Mouse (Mus musculus) hindbrain, embryonic 10.5 days (tissue): ENCODE results near the gene P2ry13. TPM values are rescaled to one million over a fixed set of nuclear protein-coding genes. Genes with fewer than 3 reads are reported as not detected.

Source experiments
- DNase-seq: peaks from one replicate; pipeline ENCODE4 v3.0.0-alpha.2; 2017; ENCODE audit warnings: low spot score
- H3K27ac ChIP-seq: fragments of 300-500 bp; sonication (generic); 2 replicates; pipeline ENCODE4 v1.5.1; 2016; ENCODE audit warnings: mild to moderate bottlenecking, moderate library complexity
- H3K27me3 ChIP-seq: fragments of 300-500 bp; sonication (generic); 2 replicates; pipeline ENCODE4 v1.6.1; 2016; ENCODE audit warnings: mild to moderate bottlenecking; ENCODE audit not compliant: poor library complexity, insufficient read depth, severe bottlenecking
- H3K36me3 ChIP-seq: fragments of 300-500 bp; sonication (generic); 2 replicates; pipeline ENCODE4 v1.6.1; 2016; ENCODE audit warnings: mild to moderate bottlenecking, moderate library complexity
- H3K4me1 ChIP-seq: fragments of 300-500 bp; sonication (generic); replicated peaks from 2 replicates; pipeline ENCODE4 v1.6.1; 2016; ENCODE audit warnings: mild to moderate bottlenecking
- H3K4me3 ChIP-seq: fragments of 300-500 bp; sonication (generic); 2 replicates; pipeline ENCODE4 v1.5.1; 2016; ENCODE audit warnings: mild to moderate bottlenecking, moderate library complexity
- H3K9me3 ChIP-seq: fragments of 300-500 bp; sonication (generic); 2 replicates; pipeline ENCODE4 v1.6.1; 2016; ENCODE audit warnings: mild to moderate bottlenecking, moderate library complexity
- WGBS: fragments of 180-500 bp; shearing (Covaris S2); methylation state at CpG from one replicate; pipeline ENCODE4 v1.1.7; 2016; 5-methylcytosine and 5-hydroxymethylcytosine counted together
- polyA plus RNA-seq: library from polyadenylated mRNA; unstranded; fragments of >200 nt; fragmentation: Nextera tagmentation; extraction: Ambion mirVana; gene quantifications from 2 replicates; pipeline ENCODE4 v1.2.1, GENCODE M21; 2016

P2ry13 gene
- polyA plus RNA-seq, 1 experiment from 2014 or later: 0.75 TPM

DNA sequence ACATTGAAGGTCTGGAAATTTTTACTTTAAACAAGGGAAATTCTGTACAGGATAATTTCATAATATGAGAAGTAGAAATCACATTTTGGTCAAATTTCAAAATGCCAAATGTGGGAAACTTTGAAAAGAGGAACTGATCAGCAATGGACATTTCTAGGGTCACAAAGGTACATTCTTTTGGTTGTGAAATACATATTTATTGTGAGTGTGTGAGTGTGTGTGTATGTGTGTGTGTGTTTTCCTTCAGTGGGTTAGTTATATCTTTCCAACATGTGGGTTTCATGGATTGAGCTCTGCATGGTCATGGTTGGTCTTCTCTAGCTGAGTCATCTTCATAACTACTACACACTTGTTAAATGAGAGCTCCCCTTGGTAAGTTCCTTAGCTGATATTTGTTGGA, 1.7 kb upstream of the P2ry13 start:
- H3K36me3 ChIP-seq: no peaks in the 10 kb centered on the region
- no peak overlapping the region for H3K27ac ChIP-seq
- no peaks in the 10 kb centered on the region for H3K4me1 ChIP-seq
- no peaks in the 10 kb centered on the region for H3K27me3 ChIP-seq
- H3K4me3 ChIP-seq: no peak overlapping the region
- DNase-seq: no peak
- no peaks in the 10 kb centered on the region for H3K9me3 ChIP-seq

DNA sequence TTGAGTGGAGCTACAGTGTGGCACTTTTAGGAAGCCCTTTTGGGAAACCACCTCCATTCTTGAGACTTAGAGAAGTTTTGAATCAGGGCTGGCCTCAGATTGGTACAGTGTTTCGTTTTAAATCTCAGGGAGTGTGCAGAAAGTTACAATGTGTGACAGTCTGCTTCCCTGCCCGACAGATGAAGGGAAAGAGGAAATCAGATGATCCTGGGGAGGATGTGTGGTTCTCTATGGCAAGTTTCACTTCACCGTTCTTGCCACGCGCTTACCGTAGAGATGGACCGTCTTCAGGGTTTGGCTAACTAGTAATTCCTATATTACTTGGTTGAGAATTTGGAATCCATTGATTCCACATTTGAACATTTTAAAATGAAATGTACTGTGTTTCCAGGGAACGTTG, 1.1 kb upstream of the P2ry13 start:
- DNase-seq: no peak
- H3K27me3 ChIP-seq: no peaks in the 10 kb centered on the region
- H3K27ac ChIP-seq: no peak overlapping the region
- WGBS: 92% methylated on average over 8 of the region's 8 CpGs
- H3K36me3 ChIP-seq: no peaks in the 10 kb centered on the region
- H3K4me1 ChIP-seq: no peaks in the 10 kb centered on the region
- no peak overlapping the region for H3K4me3 ChIP-seq
- no peaks in the 10 kb centered on the region for H3K9me3 ChIP-seq

DNA sequence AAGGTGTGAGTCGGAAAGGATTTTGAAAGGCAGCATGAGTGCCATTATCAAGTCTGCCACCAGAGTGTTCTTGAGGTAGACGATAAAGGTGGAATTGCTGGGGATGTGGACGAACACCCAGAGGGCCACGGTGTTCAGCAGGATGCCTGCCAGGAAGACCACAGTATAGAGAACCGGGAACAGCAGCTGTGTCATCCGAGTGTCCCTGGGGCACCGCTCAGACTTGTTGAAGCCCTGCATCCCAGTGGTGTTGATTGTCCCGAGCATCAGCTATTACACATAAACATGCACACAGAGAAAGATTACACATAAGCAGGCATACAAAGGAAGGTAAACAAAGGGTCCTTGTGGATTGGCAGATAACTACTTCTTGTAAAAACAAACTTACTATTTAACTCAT, 593 bp downstream of the P2ry13 start:
- H3K4me1 ChIP-seq: no peaks in the 10 kb centered on the region
- no peak overlapping the region for H3K4me3 ChIP-seq
- no peaks in the 10 kb centered on the region for H3K9me3 ChIP-seq
- H3K27me3 ChIP-seq: no peaks in the 10 kb centered on the region
- no peak overlapping the region for H3K27ac ChIP-seq
- WGBS: 75% methylated on average over 8 of the region's 8 CpGs
- H3K36me3 ChIP-seq: no peaks in the 10 kb centered on the region
- DNase-seq: no peak

DNA sequence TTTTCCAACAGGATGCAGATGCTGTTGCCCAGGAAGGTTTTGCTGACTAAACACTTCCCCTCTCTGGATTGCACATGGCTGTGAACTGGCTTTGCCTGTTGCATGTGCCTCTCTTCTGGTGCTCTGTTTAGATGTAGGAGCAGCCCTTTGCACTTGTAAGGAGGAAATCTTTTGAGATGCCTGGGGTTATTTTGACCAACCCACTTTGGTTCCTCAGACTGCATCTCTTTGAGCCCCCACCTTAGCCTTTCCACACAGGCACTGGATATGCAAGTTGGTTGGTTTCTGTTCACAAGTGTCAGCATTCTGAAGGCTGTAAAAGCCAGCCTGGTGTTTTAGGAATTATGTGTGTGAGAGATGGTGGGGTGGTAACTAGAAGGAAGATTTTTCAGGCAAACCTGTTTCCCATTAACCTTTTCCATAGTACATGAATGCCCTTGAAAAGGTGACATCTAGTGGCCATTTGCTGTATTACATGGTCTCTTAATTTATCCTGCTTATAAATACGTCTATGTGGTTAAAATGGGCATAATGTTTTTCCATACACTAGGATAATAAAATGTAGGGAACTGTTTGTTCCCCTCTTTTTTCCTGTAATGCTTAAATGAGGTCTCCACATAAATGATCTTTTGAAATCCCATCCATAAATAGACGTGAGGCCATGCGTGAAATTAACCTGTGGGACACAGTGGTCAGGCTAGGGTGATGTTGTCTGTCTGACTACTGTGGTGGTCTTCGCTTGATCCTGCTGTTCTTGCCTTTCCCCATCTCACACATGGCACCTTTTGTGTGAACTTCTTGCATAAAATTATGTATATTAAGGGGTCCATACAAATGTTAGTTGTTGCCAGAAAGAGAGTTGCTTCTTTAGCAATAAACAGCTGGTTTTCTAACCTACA, 1.8 kb downstream of the P2ry13 start:
- DNase-seq: peak; percentile 6
- WGBS: 67% methylated on average over 4 of the region's 4 CpGs

DNA sequence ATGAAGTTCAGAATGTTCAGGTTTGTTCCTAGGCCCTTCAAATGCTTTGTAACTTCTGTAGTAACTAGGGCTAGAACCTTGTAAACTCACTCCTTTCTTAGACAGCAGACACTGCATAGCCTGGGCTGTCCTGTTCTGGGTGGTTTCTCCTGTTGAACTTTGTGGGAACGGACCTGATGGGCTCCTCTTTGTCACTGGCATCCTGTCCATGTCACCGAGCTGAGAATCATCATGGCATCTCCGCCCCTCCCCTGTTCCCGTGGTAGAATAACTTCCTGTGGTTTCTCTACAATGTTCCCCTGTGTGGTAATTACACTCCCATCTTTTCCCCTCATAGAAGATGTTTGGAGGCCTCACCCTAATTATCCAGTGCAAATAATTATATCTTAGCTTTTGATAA, 4.7 kb downstream of the P2ry13 start:
- no peak overlapping the region for H3K27ac ChIP-seq
- H3K9me3 ChIP-seq: no peaks in the 10 kb centered on the region
- H3K4me1 ChIP-seq: no peaks in the 10 kb centered on the region
- no peak overlapping the region for H3K4me3 ChIP-seq
- no peaks in the 10 kb centered on the region for H3K27me3 ChIP-seq
- H3K36me3 ChIP-seq: no peaks in the 10 kb centered on the region
- no peak for DNase-seq
- WGBS: 83% methylated on average over 4 of the region's 4 CpGs

More for the DNA sequence above, 1.8 kb downstream of the P2ry13 start:
- H3K9me3 ChIP-seq: no peaks in the 10 kb centered on the region
- no peaks in the 10 kb centered on the region for H3K4me1 ChIP-seq
- no peak overlapping the region for H3K4me3 ChIP-seq
- H3K27ac ChIP-seq: no peak overlapping the region
- H3K27me3 ChIP-seq: no peaks in the 10 kb centered on the region
- H3K36me3 ChIP-seq: no peaks in the 10 kb centered on the region

DNA sequence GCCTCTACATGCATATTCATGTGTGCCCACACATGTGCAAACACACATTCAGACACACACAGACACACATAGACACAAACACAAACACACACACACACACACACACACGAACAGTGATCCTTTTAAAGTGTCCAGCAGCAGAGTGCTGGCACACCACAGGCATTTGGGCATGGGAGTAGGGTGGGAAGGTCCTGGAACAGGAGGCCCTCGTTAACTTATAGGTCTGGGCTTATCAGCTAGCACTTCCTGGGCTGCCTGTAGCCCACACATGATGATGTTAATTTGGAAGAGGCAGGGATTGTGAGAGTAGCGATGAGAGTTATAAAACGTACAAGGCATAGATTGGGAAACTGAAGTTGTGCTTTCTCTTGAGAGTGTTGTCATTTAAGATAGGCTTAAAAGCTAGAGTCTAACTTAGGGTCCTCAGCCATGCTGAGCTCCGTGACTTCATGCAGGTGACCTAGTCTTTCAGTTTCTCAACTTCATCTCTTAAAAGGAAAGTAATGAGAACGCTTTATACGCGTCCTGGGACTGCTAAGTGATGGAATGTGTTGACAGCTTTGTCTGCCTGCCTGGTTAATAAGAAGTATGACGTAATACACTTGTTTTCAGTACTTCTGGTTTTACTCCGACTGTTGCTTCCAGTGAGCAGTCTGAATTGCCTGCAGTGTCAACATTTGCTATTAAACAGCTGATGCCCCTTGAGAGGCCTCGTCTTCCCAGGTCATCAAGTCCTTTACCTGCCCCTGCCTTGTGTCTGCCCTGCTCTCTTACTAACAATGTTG, 5.8 kb downstream of the P2ry13 start:
- DNase-seq: no peak
- Histone ChIP-seq H3K9me3 (no peaks in the 10 kb centered on the region), H3K27me3 (no peaks in the 10 kb centered on the region), H3K4me3 (no peak overlapping the region), H3K27ac (no peak overlapping the region), H3K36me3 (no peaks in the 10 kb centered on the region), H3K4me1 (no peaks in the 10 kb centered on the region)
- 89% methylated on average over 11 of the region's 11 CpGs for WGBS

DNA sequence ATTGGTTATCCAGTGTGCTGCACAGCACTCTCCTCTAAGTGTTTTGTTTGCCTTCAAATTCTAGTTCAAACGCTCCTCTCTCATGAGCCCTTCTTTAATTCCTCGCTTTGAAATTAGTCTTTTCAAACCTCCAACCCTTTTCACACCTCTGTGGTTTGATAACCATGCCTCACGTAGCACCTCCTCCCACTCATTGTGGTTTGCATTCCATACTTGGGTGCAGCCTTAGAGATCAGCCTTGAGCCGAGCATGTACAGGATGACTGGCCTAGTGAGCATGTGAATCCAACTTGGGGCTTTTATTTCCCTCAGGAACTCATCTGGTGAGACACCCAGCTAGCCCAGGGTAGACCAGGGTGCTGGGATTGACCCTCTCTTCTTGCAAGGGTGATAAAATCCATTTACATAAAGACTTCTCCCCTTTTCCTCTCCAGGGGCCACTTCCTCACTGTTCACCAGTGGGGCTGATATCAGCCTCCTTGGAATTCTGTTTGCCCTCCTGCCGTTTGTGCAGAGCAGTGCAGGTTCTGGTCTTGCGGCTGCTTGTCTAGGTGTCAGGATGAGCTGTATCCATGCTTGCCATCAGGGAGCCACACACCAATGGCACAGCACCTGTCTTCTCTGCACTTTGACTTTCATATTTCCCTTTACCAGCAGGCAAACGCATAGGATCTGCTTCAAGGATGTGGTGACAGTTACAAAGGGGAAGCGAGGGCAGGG, 6.7 kb downstream of the P2ry13 start:
- no peaks in the 10 kb centered on the region for H3K27me3 ChIP-seq
- no peak for DNase-seq
- H3K36me3 ChIP-seq: no peaks in the 10 kb centered on the region
- no peaks in the 10 kb centered on the region for H3K9me3 ChIP-seq
- no peaks in the 10 kb centered on the region for H3K4me1 ChIP-seq
- no peak overlapping the region for H3K27ac ChIP-seq
- no peak overlapping the region for H3K4me3 ChIP-seq
- 82% methylated on average over 8 of the region's 8 CpGs for WGBS

DNA sequence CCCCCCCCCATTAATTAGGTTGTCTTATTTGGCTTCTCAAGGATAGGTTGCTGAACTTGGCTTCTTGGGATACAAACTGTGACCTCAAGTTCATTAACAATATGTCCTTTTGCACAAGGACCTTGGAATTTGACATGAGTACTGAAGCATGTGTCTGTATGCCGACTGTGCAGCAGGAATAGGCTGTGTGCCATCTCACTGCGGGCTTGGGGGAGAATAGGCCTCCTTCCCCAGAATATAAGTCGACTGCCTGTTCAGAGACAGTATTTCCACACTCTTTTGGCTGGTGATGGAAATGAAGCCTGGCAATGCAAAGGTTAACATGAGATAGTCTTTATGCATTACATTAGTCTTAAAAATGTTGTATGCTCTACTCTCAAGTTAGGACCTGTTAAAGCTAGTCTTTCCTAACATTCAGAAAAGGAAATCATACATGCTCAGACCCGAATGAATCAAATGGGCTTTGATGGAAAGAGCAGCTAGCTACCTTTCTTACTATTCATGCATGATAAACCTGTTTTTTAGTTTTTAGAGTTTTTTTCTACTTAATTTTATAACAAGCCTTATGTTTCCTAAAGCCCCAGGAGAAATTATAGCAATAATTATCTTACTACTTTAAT, 13.2 kb downstream of the P2ry13 start:
- Histone ChIP-seq H3K4me1 (no peaks in the 10 kb centered on the region), H3K36me3 (no peaks in the 10 kb centered on the region), H3K27ac (no peak overlapping the region), H3K9me3 (no peaks in the 10 kb centered on the region), H3K4me3 (no peak overlapping the region), H3K27me3 (no peaks in the 10 kb centered on the region)
- 90% methylated on average over 4 of the region's 4 CpGs for WGBS
- DNase-seq: no peak

DNA sequence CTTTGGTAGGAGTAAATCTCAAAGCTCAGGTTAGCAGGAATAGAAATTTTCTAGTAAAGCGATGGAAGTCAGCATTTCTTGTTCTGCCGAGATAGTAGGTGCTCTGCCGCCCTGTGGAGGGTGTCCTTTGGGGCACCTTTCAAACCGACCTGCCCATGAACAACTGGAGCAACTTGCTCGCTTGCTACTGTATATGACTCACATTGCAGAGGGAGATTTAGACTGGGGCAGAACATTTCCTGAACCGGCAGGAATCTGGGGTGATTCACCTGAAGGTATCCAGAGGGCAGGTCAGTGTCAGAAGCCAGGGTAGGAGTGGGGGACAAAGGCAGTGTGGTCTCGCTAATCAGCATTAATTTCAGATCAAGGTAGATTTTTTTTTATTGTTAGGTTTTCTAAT, 15.7 kb downstream of the P2ry13 start, which contains the start of gene Gpr87:
Gene Gpr87, minus strand, starts transcription at position 167 of the 400 bp plus-strand sequence.
- no peak for DNase-seq
- H3K4me3 ChIP-seq: no peak within 1 kb of the TSS
- 89% methylated on average over 7 of the region's 7 CpGs for WGBS

DNA sequence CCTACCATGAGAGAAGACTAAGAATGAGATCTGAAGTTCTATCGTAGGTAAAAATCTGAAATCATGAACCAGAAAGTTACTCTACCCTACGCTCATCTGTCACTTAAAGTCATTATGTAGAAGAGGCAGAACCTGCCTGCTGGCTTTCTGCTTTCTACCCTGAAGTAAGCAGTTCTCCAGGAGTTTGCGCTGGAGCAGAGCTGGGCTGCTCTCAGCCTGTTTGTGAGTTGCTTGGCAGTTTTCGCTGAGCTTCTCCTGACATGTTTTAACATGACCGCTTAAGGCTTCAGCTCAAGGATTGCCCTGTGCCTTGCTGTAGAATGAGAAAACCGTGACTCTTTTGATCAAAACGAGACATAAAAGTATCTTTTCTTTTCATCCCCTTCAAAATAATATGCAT, 16.6 kb downstream of the P2ry13 start:
- 91% methylated on average over 7 of the region's 7 CpGs for WGBS
- H3K27ac ChIP-seq: no peak overlapping the region
- H3K9me3 ChIP-seq: no peaks in the 10 kb centered on the region
- no peaks in the 10 kb centered on the region for H3K36me3 ChIP-seq
- H3K4me1 ChIP-seq: no peaks in the 10 kb centered on the region
- no peak for DNase-seq
- H3K4me3 ChIP-seq: no peak overlapping the region
- no peaks in the 10 kb centered on the region for H3K27me3 ChIP-seq

More for the DNA sequence above, 15.7 kb downstream of the P2ry13 start, which contains the start of gene Gpr87:
- Histone ChIP-seq H3K4me1 (no peaks in the 10 kb centered on the region), H3K9me3 (no peaks in the 10 kb centered on the region), H3K27me3 (no peaks in the 10 kb centered on the region), H3K36me3 (no peaks in the 10 kb centered on the region), H3K27ac (no peak within 1 kb of the TSS)

DNA sequence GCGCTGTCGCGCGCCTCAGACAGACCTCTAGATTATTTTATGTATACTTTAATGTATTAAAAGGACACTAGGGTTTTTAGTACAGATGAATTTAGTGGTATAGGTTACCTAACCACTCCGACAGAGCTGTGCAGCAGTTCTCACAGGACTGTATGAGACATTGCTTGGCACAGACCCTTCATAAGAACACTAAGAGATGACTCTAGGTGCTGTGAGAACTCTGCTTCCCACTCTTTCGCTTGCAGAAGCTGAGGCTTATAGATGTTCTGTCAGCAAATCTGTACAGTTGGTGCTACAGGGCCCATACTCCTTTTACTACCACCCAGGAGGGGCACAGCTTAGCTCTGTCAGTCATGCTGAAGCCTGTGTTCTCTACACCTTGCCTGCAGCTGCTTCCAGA, 19.0 kb downstream of the P2ry13 start:
- 96% methylated on average over 6 of the region's 6 CpGs for WGBS

DNA sequence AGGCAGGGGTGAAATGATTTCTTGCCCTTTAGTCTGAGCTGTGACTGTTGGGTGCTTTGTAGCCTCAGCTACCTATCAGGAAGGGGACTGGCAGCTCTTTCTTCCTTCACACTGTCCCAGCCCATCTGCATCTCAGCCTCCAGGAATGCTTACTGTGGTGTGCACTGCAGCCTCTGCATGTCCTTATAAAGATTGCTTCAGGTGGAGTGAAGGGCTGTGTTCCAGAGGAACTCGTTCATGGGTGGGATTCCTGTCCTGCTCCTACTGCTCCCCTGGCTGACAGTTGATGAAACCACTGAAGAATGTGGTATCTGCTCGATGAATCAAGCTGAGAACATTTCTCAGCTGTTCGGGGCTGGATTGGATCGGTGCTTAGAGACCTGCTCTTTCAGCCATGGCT, 23.3 kb downstream of the P2ry13 start:
- Histone ChIP-seq H3K27ac (no peak overlapping the region), H3K9me3 (no peaks in the 10 kb centered on the region), H3K4me3 (no peak overlapping the region), H3K4me1 (no peaks in the 10 kb centered on the region), H3K36me3 (no peaks in the 10 kb centered on the region), H3K27me3 (no peaks in the 10 kb centered on the region)
- DNase-seq: no peak
- WGBS: 89% methylated on average over 4 of the region's 4 CpGs

More for the DNA sequence above, 19.0 kb downstream of the P2ry13 start:
- Histone ChIP-seq H3K27ac (no peak overlapping the region), H3K27me3 (no peaks in the 10 kb centered on the region), H3K4me1 (no peaks in the 10 kb centered on the region), H3K36me3 (no peaks in the 10 kb centered on the region), H3K9me3 (no peaks in the 10 kb centered on the region), H3K4me3 (no peak overlapping the region)
- no peak for DNase-seq
